Mouse (Mus musculus): ENCODE measurements around the gene Wdr24. TPM values are rescaled to one million over a fixed set of nuclear protein-coding genes. Genes with fewer than 3 reads are reported as not detected.
"Not testable (repeated sequence)": the region's sequence is repeated elsewhere in the genome, so short reads cannot be mapped to it uniquely, and the experiment has no call there.

Gene Wdr24
- total RNA-seq, 1 experiment from 2014 or later = 16.5 TPM

GRCm38 (mm10) chr17:25796951-25797369, 26.5 kb upstream of the Wdr24 start, which contains the start of gene Metrn:
Gene Metrn (minus strand): TSS chr17:25797136.
- ATAC-seq (replicated peaks in 1 of 2; ENCODE audit: insufficient read depth in 1 of 2, low FRiP score in 2 of 2, low TSS enrichment in 1 of 2, low read depth in 1 of 2, poor library complexity in 2 of 2, severe bottlenecking in 2 of 2) = peak; percentile 66 to 74

- peak; percentile 81 to 83 for ATAC-seq (replicated peaks in 1 of 2; ENCODE audit: insufficient read depth in 1 of 2, low FRiP score in 2 of 2, low TSS enrichment in 1 of 2, low read depth in 1 of 2, poor library complexity in 2 of 2, severe bottlenecking in 2 of 2)
These were observed 22.4 kb upstream of the Wdr24 start for GRCm38 (mm10) chr17:25801029-25801428.

- ATAC-seq (replicated peaks in 1 of 2; ENCODE audit: insufficient read depth in 1 of 2, low FRiP score in 2 of 2, low TSS enrichment in 1 of 2, low read depth in 1 of 2, poor library complexity in 2 of 2, severe bottlenecking in 2 of 2) = no peak
These were observed 20.5 kb upstream of the Wdr24 start for GRCm38 (mm10) chr17:25802825-25803517.

- ATAC-seq (replicated peaks in 1 of 2; ENCODE audit: insufficient read depth in 1 of 2, low FRiP score in 2 of 2, low TSS enrichment in 1 of 2, low read depth in 1 of 2, poor library complexity in 2 of 2, severe bottlenecking in 2 of 2) = no peak
These were observed 16.9 kb upstream of the Wdr24 start for GRCm38 (mm10) chr17:25806507-25806906.

- not testable (repeated sequence) for ATAC-seq (replicated peaks in 1 of 2; ENCODE audit: insufficient read depth in 1 of 2, low FRiP score in 2 of 2, low TSS enrichment in 1 of 2, low read depth in 1 of 2, poor library complexity in 2 of 2, severe bottlenecking in 2 of 2)
These were observed 16.0 kb upstream of the Wdr24 start for GRCm38 (mm10) chr17:25807452-25807851.

GRCm38 (mm10) chr17:25808028-25808427, 15.4 kb upstream of the Wdr24 start:
- ATAC-seq (replicated peaks in 1 of 2; ENCODE audit: insufficient read depth in 1 of 2, low FRiP score in 2 of 2, low TSS enrichment in 1 of 2, low read depth in 1 of 2, poor library complexity in 2 of 2, severe bottlenecking in 2 of 2) = no peak

GRCm38 (mm10) chr17:25808789-25809605, 14.4 kb upstream of the Wdr24 start, which contains the start of gene Fbxl16:
Gene Fbxl16 (plus strand): TSS chr17:25809085.
- ATAC-seq (replicated peaks in 1 of 2; ENCODE audit: insufficient read depth in 1 of 2, low FRiP score in 2 of 2, low TSS enrichment in 1 of 2, low read depth in 1 of 2, poor library complexity in 2 of 2, severe bottlenecking in 2 of 2) = no peak

- no peak for ATAC-seq (replicated peaks in 1 of 2; ENCODE audit: insufficient read depth in 1 of 2, low FRiP score in 2 of 2, low TSS enrichment in 1 of 2, low read depth in 1 of 2, poor library complexity in 2 of 2, severe bottlenecking in 2 of 2)
These were observed 13.7 kb upstream of the Wdr24 start for GRCm38 (mm10) chr17:25809606-25810340.

GRCm38 (mm10) chr17:25810890-25811289, 12.5 kb upstream of the Wdr24 start:
- no peak for ATAC-seq (replicated peaks in 1 of 2; ENCODE audit: insufficient read depth in 1 of 2, low FRiP score in 2 of 2, low TSS enrichment in 1 of 2, low read depth in 1 of 2, poor library complexity in 2 of 2, severe bottlenecking in 2 of 2)

- peak; percentile 75 to 88 for ATAC-seq (replicated peaks in 1 of 2; ENCODE audit: insufficient read depth in 1 of 2, low FRiP score in 2 of 2, low TSS enrichment in 1 of 2, low read depth in 1 of 2, poor library complexity in 2 of 2, severe bottlenecking in 2 of 2)
These were observed 10.0 kb upstream of the Wdr24 start for GRCm38 (mm10) chr17:25813471-25813870.

- ATAC-seq (replicated peaks in 1 of 2; ENCODE audit: insufficient read depth in 1 of 2, low FRiP score in 2 of 2, low TSS enrichment in 1 of 2, low read depth in 1 of 2, poor library complexity in 2 of 2, severe bottlenecking in 2 of 2) = no peak
These were observed 5.8 kb upstream of the Wdr24 start for GRCm38 (mm10) chr17:25817662-25818061.

- ATAC-seq (replicated peaks in 1 of 2; ENCODE audit: insufficient read depth in 1 of 2, low FRiP score in 2 of 2, low TSS enrichment in 1 of 2, low read depth in 1 of 2, poor library complexity in 2 of 2, severe bottlenecking in 2 of 2) = 0 out of 4 replicates have a peak, but pooled peaks of 1 of the 2 experiments have one; percentile 22
These were observed 4.3 kb upstream of the Wdr24 start for GRCm38 (mm10) chr17:25818851-25819780.

GRCm38 (mm10) chr17:25824362-25825142, 1.1 kb downstream of the Wdr24 start:
- no peak for ATAC-seq (replicated peaks in 1 of 2; ENCODE audit: insufficient read depth in 1 of 2, low FRiP score in 2 of 2, low TSS enrichment in 1 of 2, low read depth in 1 of 2, poor library complexity in 2 of 2, severe bottlenecking in 2 of 2)

- no peak for ATAC-seq (replicated peaks in 1 of 2; ENCODE audit: insufficient read depth in 1 of 2, low FRiP score in 2 of 2, low TSS enrichment in 1 of 2, low read depth in 1 of 2, poor library complexity in 2 of 2, severe bottlenecking in 2 of 2)
These were observed 1.9 kb downstream of the Wdr24 start for GRCm38 (mm10) chr17:25825311-25825710.

- ATAC-seq (replicated peaks in 1 of 2; ENCODE audit: insufficient read depth in 1 of 2, low FRiP score in 2 of 2, low TSS enrichment in 1 of 2, low read depth in 1 of 2, poor library complexity in 2 of 2, severe bottlenecking in 2 of 2) = no peak
These were observed 2.6 kb downstream of the Wdr24 start for GRCm38 (mm10) chr17:25825984-25826570.

GRCm38 (mm10) chr17:25827011-25827410, 3.6 kb downstream of the Wdr24 start:
- ATAC-seq (replicated peaks in 1 of 2; ENCODE audit: insufficient read depth in 1 of 2, low FRiP score in 2 of 2, low TSS enrichment in 1 of 2, low read depth in 1 of 2, poor library complexity in 2 of 2, severe bottlenecking in 2 of 2) = no peak

Data from hematopoietic stem cell, adult 5-6 weeks (primary cell).